Mouse (Mus musculus): ENCODE measurements around the gene Hs3st4. TPM values are rescaled to one million over a fixed set of nuclear protein-coding genes. Genes with fewer than 3 reads are reported as not detected.

Gene Hs3st4
- polyA plus RNA-seq (2015; fragmentation: Nextera tagmentation; extraction: Ambion mirVana) = 0.36 and 0.44 TPM in 2 replicates

- no peak within 1 kb of the TSS for H3K9ac ChIP-seq
- H3K27me3 ChIP-seq = peaks cover 89% of the 10 kb centered on the region
- 0% methylated on average over 21 of the region's 74 CpGs for WGBS
- no peaks in the 10 kb centered on the region for H3K36me3 ChIP-seq
- peak within 1 kb of the TSS; percentile 56 for H3K4me3 ChIP-seq
- no peaks in the 10 kb centered on the region for H3K9me3 ChIP-seq
- no peak for ATAC-seq (ENCODE audit: insufficient number of reproducible peaks, low FRiP score, low TSS enrichment, low read depth)
- no peak within 1 kb of the TSS for H3K27ac ChIP-seq
- H3K4me2 ChIP-seq = peak within 1 kb of the TSS; percentile 98
- H3K4me1 ChIP-seq = peaks cover 17% of the 10 kb centered on the region
Observed at GRCm38 (mm10) chr7:123982461-123983038, at the start of gene Hs3st4. Hs3st4 (plus strand) TSS chr7:123982869.

DNA sequence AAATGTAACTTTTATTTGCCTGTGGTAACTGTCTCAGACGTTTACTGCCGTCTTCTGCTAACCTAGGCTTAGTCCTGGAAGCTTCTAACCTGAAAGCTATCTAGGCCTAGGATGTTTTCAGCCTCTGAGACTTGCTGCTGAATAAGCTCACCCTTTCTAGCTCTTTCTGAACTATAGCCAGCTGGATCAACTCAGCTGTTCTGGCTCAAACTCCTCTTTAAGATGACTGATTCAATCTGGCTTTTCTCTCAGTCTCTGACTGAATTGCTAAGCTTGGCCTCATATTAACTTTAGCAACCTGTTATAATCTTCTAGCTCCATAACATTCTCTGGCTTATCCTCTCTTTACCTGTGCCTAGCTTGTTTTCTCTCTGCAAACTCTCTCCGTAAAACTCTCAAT, 35.8 kb upstream of the Hs3st4 start:
- no peak for ATAC-seq (ENCODE audit: insufficient number of reproducible peaks, low FRiP score, low TSS enrichment, low read depth)
- Histone ChIP-seq H3K4me3 (no peak overlapping the region), H3K36me3 (no peaks in the 10 kb centered on the region), H3K9ac (no peak overlapping the region), H3K27me3 (no peaks in the 10 kb centered on the region), H3K4me2 (no peak overlapping the region), H3K4me1 (no peaks in the 10 kb centered on the region), H3K27ac (no peak overlapping the region), H3K9me3 (no peaks in the 10 kb centered on the region)
- 54% methylated on average over 3 of the region's 3 CpGs for WGBS

- H3K4me1 ChIP-seq = no peaks in the 10 kb centered on the region
- H3K9ac ChIP-seq = no peak overlapping the region
- no peaks in the 10 kb centered on the region for H3K36me3 ChIP-seq
- 79% methylated on average over 5 of the region's 5 CpGs for whole genome bisulfite sequencing
- H3K27me3 ChIP-seq = no peaks in the 10 kb centered on the region
- H3K4me2 ChIP-seq = no peak overlapping the region
- no peak overlapping the region for H3K27ac ChIP-seq
- no peak overlapping the region for H3K4me3 ChIP-seq
- ATAC-seq (ENCODE audit: insufficient number of reproducible peaks, low FRiP score, low TSS enrichment, low read depth) = no peak
- H3K9me3 ChIP-seq = no peaks in the 10 kb centered on the region
Observed at GRCm38 (mm10) chr7:123963021-123963420, 19.6 kb upstream of the Hs3st4 start.

DNA sequence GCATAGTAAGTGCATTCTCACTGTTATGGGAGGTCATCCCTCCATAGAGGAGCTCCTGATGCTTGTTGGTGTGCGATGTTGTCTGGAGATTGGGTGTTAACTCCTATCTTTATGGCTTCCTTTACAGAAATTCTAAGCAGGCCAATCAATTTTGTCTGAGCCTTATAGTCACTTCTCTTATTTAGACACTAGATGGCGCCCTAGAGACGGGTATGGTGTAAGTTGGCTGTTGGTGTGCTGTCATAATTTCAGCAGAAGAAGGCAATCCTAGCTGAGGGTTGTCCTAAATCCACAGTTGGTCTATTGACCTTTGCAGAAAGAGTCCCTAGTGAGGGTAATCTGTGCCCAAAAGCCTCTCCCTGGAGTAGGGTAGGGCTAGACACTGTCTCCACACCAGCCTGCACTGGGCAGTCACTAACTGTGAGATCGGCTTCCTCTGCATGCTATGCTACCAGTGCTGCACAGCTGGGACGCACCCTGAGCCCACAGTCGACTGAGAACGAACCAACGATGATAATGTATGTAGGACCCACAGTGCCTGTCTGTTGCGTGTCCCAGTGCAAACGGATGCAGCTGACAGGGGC, 18.0 kb upstream of the Hs3st4 start:
- WGBS = 53% methylated on average over 10 of the region's 10 CpGs
- Histone ChIP-seq H3K27ac (no peak overlapping the region), H3K4me3 (no peak overlapping the region), H3K4me2 (no peak overlapping the region), H3K9ac (no peak overlapping the region), H3K27me3 (no peaks in the 10 kb centered on the region), H3K36me3 (no peaks in the 10 kb centered on the region), H3K9me3 (no peaks in the 10 kb centered on the region), H3K4me1 (no peaks in the 10 kb centered on the region)
- no peak for ATAC-seq (ENCODE audit: insufficient number of reproducible peaks, low FRiP score, low TSS enrichment, low read depth)

- H3K4me2 ChIP-seq = no peak overlapping the region
- H3K4me3 ChIP-seq = no peak overlapping the region
- H3K4me1 ChIP-seq = no peaks in the 10 kb centered on the region
- WGBS = 58% methylated on average over 7 of the region's 7 CpGs
- H3K27ac ChIP-seq = no peak overlapping the region
- no peak overlapping the region for H3K9ac ChIP-seq
- H3K9me3 ChIP-seq = no peaks in the 10 kb centered on the region
- no peak for ATAC-seq (ENCODE audit: insufficient number of reproducible peaks, low FRiP score, low TSS enrichment, low read depth)
- H3K36me3 ChIP-seq = no peaks in the 10 kb centered on the region
- no peaks in the 10 kb centered on the region for H3K27me3 ChIP-seq
Observed at GRCm38 (mm10) chr7:123965515-123965914, 17.2 kb upstream of the Hs3st4 start.

GRCm38 (mm10) chr7:123975441-123975840, 7.2 kb upstream of the Hs3st4 start:
- Histone ChIP-seq H3K36me3 (no peaks in the 10 kb centered on the region), H3K27ac (no peak overlapping the region), H3K27me3 (peaks cover 18% of the 10 kb centered on the region), H3K4me3 (no peak overlapping the region), H3K9ac (no peak overlapping the region), H3K9me3 (no peaks in the 10 kb centered on the region), H3K4me1 (no peaks in the 10 kb centered on the region), H3K4me2 (no peak overlapping the region)
- ATAC-seq (ENCODE audit: insufficient number of reproducible peaks, low FRiP score, low TSS enrichment, low read depth) = no peak
- WGBS = 52% methylated on average over 7 of the region's 7 CpGs

GRCm38 (mm10) chr7:123981435-123981834, 1.2 kb upstream of the Hs3st4 start:
- Histone ChIP-seq H3K27me3 (peaks cover 78% of the 10 kb centered on the region), H3K4me3 (no peak overlapping the region), H3K9me3 (no peaks in the 10 kb centered on the region), H3K4me2 (no peak overlapping the region), H3K27ac (no peak overlapping the region), H3K9ac (no peak overlapping the region), H3K36me3 (no peaks in the 10 kb centered on the region), H3K4me1 (peaks cover 17% of the 10 kb centered on the region)
- WGBS = 42% methylated on average over 7 of the region's 7 CpGs
- no peak for ATAC-seq (ENCODE audit: insufficient number of reproducible peaks, low FRiP score, low TSS enrichment, low read depth)

DNA sequence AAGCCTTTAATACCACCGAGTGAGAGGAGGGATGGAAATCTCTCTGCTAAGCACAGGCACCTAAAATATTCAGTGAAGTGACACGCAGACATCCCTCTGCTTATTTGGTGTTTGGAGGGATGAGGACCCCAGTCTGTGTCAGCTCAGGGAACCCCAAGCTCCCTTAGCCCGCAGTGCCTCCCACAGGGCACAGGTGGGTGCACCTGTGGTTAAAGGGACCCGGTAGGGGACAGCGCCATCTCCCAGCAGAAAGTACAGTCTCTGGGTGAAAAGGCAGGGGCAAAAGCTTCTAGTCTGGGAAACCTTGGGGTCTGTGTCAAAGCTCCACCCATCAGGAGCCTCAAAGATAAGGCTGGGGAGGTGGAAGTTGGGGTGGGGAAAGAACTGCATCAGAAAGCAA, 659 bp upstream of the Hs3st4 start:
- Histone ChIP-seq H3K4me3 (peak overlapping the region; percentile 56), H3K27ac (no peak overlapping the region), H3K4me1 (peaks cover 17% of the 10 kb centered on the region), H3K9ac (no peak overlapping the region), H3K27me3 (peaks cover 83% of the 10 kb centered on the region), H3K4me2 (peak overlapping the region; percentile 98), H3K36me3 (no peaks in the 10 kb centered on the region), H3K9me3 (no peaks in the 10 kb centered on the region)
- no peak for ATAC-seq (ENCODE audit: insufficient number of reproducible peaks, low FRiP score, low TSS enrichment, low read depth)
- WGBS = under 1% methylated on average over 5 of the region's 5 CpGs

- no peak for ATAC-seq (ENCODE audit: insufficient number of reproducible peaks, low FRiP score, low TSS enrichment, low read depth)
- H3K9me3 ChIP-seq = no peaks in the 10 kb centered on the region
- peak overlapping the region; percentile 56 for H3K4me3 ChIP-seq
- peaks cover 88% of the 10 kb centered on the region for H3K27me3 ChIP-seq
- peak overlapping the region; percentile 98 for H3K4me2 ChIP-seq
- H3K4me1 ChIP-seq = peaks cover 17% of the 10 kb centered on the region
- H3K27ac ChIP-seq = no peak overlapping the region
- H3K9ac ChIP-seq = no peak overlapping the region
- H3K36me3 ChIP-seq = no peaks in the 10 kb centered on the region
- under 1% methylated on average over 79 of the region's 97 CpGs for WGBS
Observed at GRCm38 (mm10) chr7:123983177-123984046, 743 bp downstream of the Hs3st4 start.

GRCm38 (mm10) chr7:123992121-123992520, 9.5 kb downstream of the Hs3st4 start:
- Histone ChIP-seq H3K27me3 (peaks cover 4% of the 10 kb centered on the region), H3K4me3 (no peak overlapping the region), H3K36me3 (no peaks in the 10 kb centered on the region), H3K9ac (no peak overlapping the region), H3K4me2 (no peak overlapping the region), H3K4me1 (no peaks in the 10 kb centered on the region), H3K27ac (no peak overlapping the region), H3K9me3 (no peaks in the 10 kb centered on the region)
- no peak for ATAC-seq (ENCODE audit: insufficient number of reproducible peaks, low FRiP score, low TSS enrichment, low read depth)
- 82% methylated on average over 3 of the region's 3 CpGs for WGBS

- 7% methylated on average over 3 of the region's 3 CpGs for WGBS
Observed at GRCm38 (mm10) chr7:123997266-123997665, 14.6 kb downstream of the Hs3st4 start.

DNA sequence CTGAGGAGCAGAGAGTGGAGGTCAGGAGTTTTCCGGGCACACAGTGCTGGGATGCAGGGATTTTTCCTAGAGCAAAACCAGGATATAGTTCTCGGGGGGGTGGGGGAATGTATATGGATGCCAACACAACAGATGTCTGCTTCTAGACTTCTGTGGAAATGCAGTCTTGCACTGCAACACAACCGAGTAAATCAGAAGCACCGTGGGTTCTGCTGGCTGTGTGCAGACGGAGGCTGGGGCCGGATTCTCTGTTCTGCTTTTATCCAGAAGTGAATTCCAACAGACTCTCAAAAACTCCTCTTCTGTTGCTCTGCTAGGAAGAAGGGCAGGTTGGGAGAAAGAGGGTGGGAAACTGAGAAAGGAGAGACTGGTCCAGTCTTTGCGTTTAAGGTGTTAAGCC, 15.9 kb downstream of the Hs3st4 start:
- Histone ChIP-seq H3K27ac (no peak overlapping the region), H3K27me3 (no peaks in the 10 kb centered on the region), H3K4me2 (no peak overlapping the region), H3K4me3 (no peak overlapping the region), H3K9ac (no peak overlapping the region), H3K4me1 (no peaks in the 10 kb centered on the region), H3K9me3 (no peaks in the 10 kb centered on the region), H3K36me3 (no peaks in the 10 kb centered on the region)
- WGBS = 47% methylated on average over 7 of the region's 7 CpGs
- ATAC-seq (ENCODE audit: insufficient number of reproducible peaks, low FRiP score, low TSS enrichment, low read depth) = no peak

More at GRCm38 (mm10) chr7:123997266-123997665, 14.6 kb downstream of the Hs3st4 start:
- no peak for ATAC-seq (ENCODE audit: insufficient number of reproducible peaks, low FRiP score, low TSS enrichment, low read depth)
- Histone ChIP-seq H3K4me1 (no peaks in the 10 kb centered on the region), H3K27ac (no peak overlapping the region), H3K9me3 (no peaks in the 10 kb centered on the region), H3K36me3 (no peaks in the 10 kb centered on the region), H3K9ac (no peak overlapping the region), H3K27me3 (no peaks in the 10 kb centered on the region), H3K4me3 (no peak overlapping the region), H3K4me2 (no peak overlapping the region)
